Mouse (Mus musculus): ENCODE data around the gene Wdr75. TPM values are rescaled to one million over a fixed set of nuclear protein-coding genes. Genes with fewer than 3 reads are reported as not detected.

Wdr75 gene
- total RNA-seq, 2 experiments from 2014 or later = 12.8 to 25.2 TPM

GRCm38 (mm10) chr1:45835362-45836063, 40.5 kb downstream of the Wdr75 start:
- no peak for ATAC-seq (replicated peaks; ENCODE audit: low FRiP score, poor library complexity, severe bottlenecking)

- ATAC-seq (replicated peaks; ENCODE audit: low FRiP score, poor library complexity, severe bottlenecking) = no peak
These were observed 42.8 kb downstream of the Wdr75 start for GRCm38 (mm10) chr1:45837736-45838135.

GRCm38 (mm10) chr1:45838271-45838670, 43.3 kb downstream of the Wdr75 start:
- ATAC-seq (replicated peaks; ENCODE audit: low FRiP score, poor library complexity, severe bottlenecking) = no peak

- no peak for ATAC-seq (replicated peaks; ENCODE audit: low FRiP score, poor library complexity, severe bottlenecking)
These were observed 50.5 kb downstream of the Wdr75 start for GRCm38 (mm10) chr1:45845466-45845865.

GRCm38 (mm10) chr1:45858038-45858437, 63.1 kb downstream of the Wdr75 start:
- ATAC-seq (replicated peaks; ENCODE audit: low FRiP score, poor library complexity, severe bottlenecking) = no peak

GRCm38 (mm10) chr1:45860349-45860748, 65.4 kb downstream of the Wdr75 start:
- ATAC-seq (replicated peaks; ENCODE audit: low FRiP score, poor library complexity, severe bottlenecking) = no peak

GRCm38 (mm10) chr1:45861162-45861561, 66.2 kb downstream of the Wdr75 start:
- ATAC-seq (replicated peaks; ENCODE audit: low FRiP score, poor library complexity, severe bottlenecking) = no peak

- no peak for ATAC-seq (replicated peaks; ENCODE audit: low FRiP score, poor library complexity, severe bottlenecking)
These were observed 68.7 kb downstream of the Wdr75 start for GRCm38 (mm10) chr1:45863641-45864040.

- ATAC-seq (replicated peaks; ENCODE audit: low FRiP score, poor library complexity, severe bottlenecking) = no peak
These were observed 69.6 kb downstream of the Wdr75 start for GRCm38 (mm10) chr1:45864564-45865014.

GRCm38 (mm10) chr1:45865316-45865715, 70.3 kb downstream of the Wdr75 start:
- ATAC-seq (replicated peaks; ENCODE audit: low FRiP score, poor library complexity, severe bottlenecking) = no peak

- ATAC-seq (replicated peaks; ENCODE audit: low FRiP score, poor library complexity, severe bottlenecking) = no peak
These were observed 70.8 kb downstream of the Wdr75 start for GRCm38 (mm10) chr1:45865727-45866126.

- no peak for ATAC-seq (replicated peaks; ENCODE audit: low FRiP score, poor library complexity, severe bottlenecking)
These were observed 71.5 kb downstream of the Wdr75 start for GRCm38 (mm10) chr1:45866288-45867018.

- no peak for ATAC-seq (replicated peaks; ENCODE audit: low FRiP score, poor library complexity, severe bottlenecking)
These were observed 73.1 kb downstream of the Wdr75 start for GRCm38 (mm10) chr1:45868050-45868449.

- ATAC-seq (replicated peaks; ENCODE audit: low FRiP score, poor library complexity, severe bottlenecking) = no peak
These were observed 73.6 kb downstream of the Wdr75 start for GRCm38 (mm10) chr1:45868479-45869137.

Other genes with a start within 250 kb of the Wdr75 start
- gene Gm5269, start 95.1 kb downstream of the Wdr75 start, total RNA-seq (2015; ENCODE audit: low replicate concordance) = not detected in 2 replicates
- gene Gm5269, start 95.1 kb downstream of the Wdr75 start, total RNA-seq (2017; ENCODE audit: low replicate concordance) = not detected in 2 replicates
- gene Slc40a1, start 131.4 kb downstream of the Wdr75 start, total RNA-seq (2015; ENCODE audit: low replicate concordance) = 91.3 and 128 TPM in 2 replicates
- 101 and 135 TPM in 2 replicates for gene Slc40a1, start 131.4 kb downstream of the Wdr75 start, total RNA-seq (2017; ENCODE audit: low replicate concordance)

Data from erythroblast, adult 5-6 weeks (primary cell).